Mouse (Mus musculus): ENCODE measurements around the gene Tmco1. TPM values are rescaled to one million over a fixed set of nuclear protein-coding genes. Genes with fewer than 3 reads are reported as not detected.

Gene Tmco1
- polyA plus RNA-seq, 1 experiment, result 70.5 TPM

- WGBS, result 29% methylated on average over 5 of the region's 5 CpGs
- no peak for DNase-seq (ENCODE audit: low read depth, low spot score)
Observed at GRCm38 (mm10) chr1:167282768-167283167, 25.4 kb upstream of the Tmco1 start.

GRCm38 (mm10) chr1:167283441-167284257 lies 24.5 kb upstream of the Tmco1 start:
- DNase-seq (ENCODE audit: low read depth, low spot score), result no peak
- WGBS, result under 1% methylated on average over 44 of the region's 44 CpGs

- DNase-seq (ENCODE audit: low read depth, low spot score), result no peak
- under 1% methylated on average over 72 of the region's 73 CpGs for whole genome bisulfite sequencing
Observed at GRCm38 (mm10) chr1:167284258-167284836, 23.8 kb upstream of the Tmco1 start.

- under 1% methylated on average over 51 of the region's 51 CpGs for WGBS
- DNase-seq (ENCODE audit: low read depth, low spot score), result no peak
Observed at GRCm38 (mm10) chr1:167284837-167285319, 23.3 kb upstream of the Tmco1 start.

- 0% methylated on average over 2 of the region's 2 CpGs for WGBS
- no peak for DNase-seq (ENCODE audit: low read depth, low spot score)
Observed at GRCm38 (mm10) chr1:167285320-167285355, 23.0 kb upstream of the Tmco1 start, which contains the start of gene Uck2. Uck2 (minus strand) TSS chr1:167285320.

GRCm38 (mm10) chr1:167285356-167285755 lies 22.8 kb upstream of the Tmco1 start:
- no peak for DNase-seq (ENCODE audit: low read depth, low spot score)
- WGBS, result 3% methylated on average over 8 of the region's 8 CpGs

- DNase-seq (ENCODE audit: low read depth, low spot score), result no peak
- WGBS, result 82% methylated on average over 5 of the region's 5 CpGs
Observed at GRCm38 (mm10) chr1:167287156-167287555, 21.0 kb upstream of the Tmco1 start.

GRCm38 (mm10) chr1:167288665-167289538 lies 19.3 kb upstream of the Tmco1 start:
- WGBS, result 45% methylated on average over 11 of the region's 11 CpGs
- no peak for DNase-seq (ENCODE audit: low read depth, low spot score)

GRCm38 (mm10) chr1:167289567-167290262 lies 18.5 kb upstream of the Tmco1 start:
- WGBS, result 27% methylated on average over 11 of the region's 11 CpGs
- DNase-seq (ENCODE audit: low read depth, low spot score), result no peak

GRCm38 (mm10) chr1:167290263-167290592 lies 17.9 kb upstream of the Tmco1 start:
- 17% methylated on average over 6 of the region's 6 CpGs for WGBS
- DNase-seq (ENCODE audit: low read depth, low spot score), result no peak

GRCm38 (mm10) chr1:167291610-167292009 lies 16.6 kb upstream of the Tmco1 start:
- no peak for DNase-seq (ENCODE audit: low read depth, low spot score)
- WGBS, result 92% methylated on average over 8 of the region's 8 CpGs

- 49% methylated on average over 11 of the region's 11 CpGs for WGBS
Observed at GRCm38 (mm10) chr1:167292447-167292846, 15.7 kb upstream of the Tmco1 start.

GRCm38 (mm10) chr1:167295679-167296402 lies 12.3 kb upstream of the Tmco1 start:
- WGBS, result 85% methylated on average over 13 of the region's 13 CpGs
- DNase-seq (ENCODE audit: low read depth, low spot score), result no peak

More at GRCm38 (mm10) chr1:167292447-167292846, 15.7 kb upstream of the Tmco1 start:
- no peak for DNase-seq (ENCODE audit: low read depth, low spot score)

- DNase-seq (ENCODE audit: low read depth, low spot score), result no peak
- 59% methylated on average over 2 of the region's 2 CpGs for WGBS
Observed at GRCm38 (mm10) chr1:167300122-167300521, 8.1 kb upstream of the Tmco1 start.

- 41% methylated on average over 7 of the region's 7 CpGs for WGBS
Observed at GRCm38 (mm10) chr1:167305501-167306137, 2.6 kb upstream of the Tmco1 start.

GRCm38 (mm10) chr1:167306451-167307240 lies 1.5 kb upstream of the Tmco1 start:
- 37% methylated on average over 5 of the region's 5 CpGs for WGBS
- no peak for DNase-seq (ENCODE audit: low read depth, low spot score)

More at GRCm38 (mm10) chr1:167305501-167306137, 2.6 kb upstream of the Tmco1 start:
- no peak for DNase-seq (ENCODE audit: low read depth, low spot score)

GRCm38 (mm10) chr1:167307674-167308073 lies 504 bp upstream of the Tmco1 start:
- WGBS, result 39% methylated on average over 11 of the region's 11 CpGs
- DNase-seq (ENCODE audit: low read depth, low spot score), result no peak

GRCm38 (mm10) chr1:167312367-167312766 lies 4.2 kb downstream of the Tmco1 start:
- no peak for DNase-seq (ENCODE audit: low read depth, low spot score)

Measured in large intestine, adult 2 months (tissue).